In the genomic region with DNA sequence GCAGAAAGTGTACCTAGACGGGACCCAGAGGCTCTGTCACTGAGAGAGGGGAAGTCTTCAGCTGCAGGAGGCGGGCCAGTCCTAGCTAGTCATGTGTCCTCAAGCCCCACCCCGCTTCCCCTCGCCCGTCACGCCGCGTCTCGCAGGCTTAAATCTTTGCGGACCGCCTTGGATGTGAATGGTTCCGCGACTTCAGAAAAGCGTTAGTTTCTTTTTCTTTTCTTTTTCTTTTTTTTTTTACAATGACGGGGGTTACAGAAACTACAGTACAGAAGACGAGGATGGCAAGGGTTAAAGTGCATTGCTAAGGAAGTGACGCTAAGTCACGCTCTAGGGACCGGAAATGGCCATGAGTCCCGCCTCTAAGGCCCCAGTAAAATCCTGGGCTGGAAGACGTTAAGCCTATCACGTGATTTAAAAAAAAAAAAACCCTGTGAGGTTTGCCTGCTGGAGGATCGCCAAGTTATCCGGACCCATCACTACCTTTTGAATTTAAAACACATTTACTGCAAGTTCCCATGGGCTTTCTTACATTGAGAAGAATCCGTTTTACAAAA, we compare ENCODE assay signal across 8 mouse cellular contexts. TPM values are rescaled to one million over a fixed set of nuclear protein-coding genes. Genes with fewer than 3 reads are reported as not detected.
DNase-seq lines count a peak whose midpoint lies in the region; ATAC-seq lines count a peak whose summit lies in the region.

No protein-coding gene starts in this region.

- peak overlapping the region; percentile 95 for H3K4me3 ChIP-seq in heart, embryonic 10.5 days
- peak overlapping the region; percentile 98 for H3K4me3 ChIP-seq in kidney, embryonic 15.5 days (replicated peaks)

- no peaks in the 10 kb centered on the region for H3K36me3 ChIP-seq in heart, embryonic 10.5 days
- H3K36me3 ChIP-seq in kidney, embryonic 15.5 days, result no peaks in the 10 kb centered on the region

- peaks cover 11% of the 10 kb centered on the region for H3K4me1 ChIP-seq in heart, embryonic 10.5 days
- H3K4me1 ChIP-seq in kidney, embryonic 15.5 days, result peaks cover 16% of the 10 kb centered on the region

- H3K27me3 ChIP-seq in heart, embryonic 10.5 days (ENCODE audit: insufficient read depth, poor library complexity, severe bottlenecking), result no peaks in the 10 kb centered on the region
- H3K27me3 ChIP-seq in kidney, embryonic 15.5 days, result no peaks in the 10 kb centered on the region

- H3K9ac ChIP-seq in kidney, embryonic 15.5 days, result peak overlapping the region; percentile 93

- DNase-seq in B cell, adult 2 months, result peak; percentile 90
- DNase-seq in brain, adult 2 months (ENCODE audit: low read depth, low spot score), result peak; percentile 98
- peak; percentile 94 for DNase-seq in heart, embryonic 10.5 days (ENCODE audit: low spot score)
- peak; percentile 87 for DNase-seq in liver
- DNase-seq in spleen, postnatal 4 days (ENCODE audit: low spot score in 2 of 2), result peak; percentile 81 to 89

- no peaks in the 10 kb centered on the region for H3K9me3 ChIP-seq in heart, embryonic 10.5 days
- H3K9me3 ChIP-seq in kidney, embryonic 15.5 days (replicated peaks), result no peaks in the 10 kb centered on the region

- under 1% methylated on average over 25 of the region's 25 CpGs for WGBS in heart, embryonic 10.5 days
- under 1% methylated on average over 25 of the region's 25 CpGs for WGBS in kidney, embryonic 15.5 days

- peak overlapping the region; percentile 96 for H3K27ac ChIP-seq in heart, embryonic 10.5 days
- peak overlapping the region; percentile 99 for H3K27ac ChIP-seq in kidney, embryonic 15.5 days

- H3K4me2 ChIP-seq in kidney, embryonic 15.5 days, result peak overlapping the region; percentile 85

- peak; percentile 89 for ATAC-seq in erythroblast, adult 5-6 weeks (replicated peaks; ENCODE audit: low FRiP score, poor library complexity, severe bottlenecking)
- ATAC-seq in kidney, embryonic 15.5 days (replicated peaks; ENCODE audit: low FRiP score), result peak; percentile 82
- peak; percentile 82 for ATAC-seq in monocyte, adult 5-6 weeks (replicated peaks; ENCODE audit: insufficient number of reproducible peaks, low FRiP score, low TSS enrichment, poor library complexity, severe bottlenecking)

RNA-seq across cellular contexts. Expression of gene Atp6v1a, which starts 0.4 kb away (rescaled TPM):
- total RNA-seq in erythroblast, adult 5-6 weeks (2015; ENCODE audit: low replicate concordance), result 13.0 and 24.0 TPM in 2 replicates
- 14.2 and 23.6 TPM in 2 replicates for total RNA-seq in erythroblast, adult 5-6 weeks (2017; ENCODE audit: low replicate concordance)
- polyA plus RNA-seq in heart, embryonic 10.5 days (2016; fragmentation: Nextera tagmentation; extraction: Ambion mirVana), result 38.1 and 39.2 TPM in 2 replicates
- polyA plus RNA-seq in kidney, embryonic 15.5 days (2015; fragmentation: Nextera tagmentation; extraction: Ambion mirVana), result 77.5 and 82.3 TPM in 2 replicates
- total RNA-seq in monocyte, adult 5-6 weeks (2017), result 61.9 to 76.9 TPM (median 64.2 TPM) in 3 replicates

RNA-seq across cellular contexts. Expression of gene Naa50, which starts 0.6 kb away (rescaled TPM):
- 25.6 and 34.9 TPM in 2 replicates for total RNA-seq in erythroblast, adult 5-6 weeks (2015; ENCODE audit: low replicate concordance)
- 22.5 and 29.0 TPM in 2 replicates for total RNA-seq in erythroblast, adult 5-6 weeks (2017; ENCODE audit: low replicate concordance)
- polyA plus RNA-seq in heart, embryonic 10.5 days (2016; fragmentation: Nextera tagmentation; extraction: Ambion mirVana), result 101 and 126 TPM in 2 replicates
- polyA plus RNA-seq in kidney, embryonic 15.5 days (2015; fragmentation: Nextera tagmentation; extraction: Ambion mirVana), result 114 and 130 TPM in 2 replicates
- total RNA-seq in monocyte, adult 5-6 weeks (2017), result 53.8 to 72.0 TPM (median 71.0 TPM) in 3 replicates

RNA-seq across cellular contexts. Expression of gene Usf3, which starts 34.0 kb away (rescaled TPM):
- total RNA-seq in erythroblast, adult 5-6 weeks (2015; ENCODE audit: low replicate concordance), result 11.7 and 15.9 TPM in 2 replicates
- 4.4 and 7.1 TPM in 2 replicates for total RNA-seq in erythroblast, adult 5-6 weeks (2017; ENCODE audit: low replicate concordance)
- polyA plus RNA-seq in heart, embryonic 10.5 days (2016; fragmentation: Nextera tagmentation; extraction: Ambion mirVana), result 2.4 and 2.8 TPM in 2 replicates
- polyA plus RNA-seq in kidney, embryonic 15.5 days (2015; fragmentation: Nextera tagmentation; extraction: Ambion mirVana), result 3.0 and 3.3 TPM in 2 replicates
- total RNA-seq in monocyte, adult 5-6 weeks (2017), result 22.3 to 31.8 TPM (median 29.7 TPM) in 3 replicates

Comparison
In these comparisons a context has a peak if more than half of its experiments do, and no peak if none do; other contexts are left out.
1. Peak in every context shown above with its lines: DNase-seq, ATAC-seq, H3K4me3 ChIP-seq and H3K27ac ChIP-seq.